Mouse (Mus musculus) cerebellum, postnatal 10 days (tissue): ENCODE results near the gene Rsf1.
A peak's percentile ranks its signal among the peaks of the same experiment; 100 is the strongest.

Experiments used
- DNase-seq, 2 experiments: peaks; one replicate each; pipeline ENCODE4 v3.0.0; 2021; ENCODE audit warnings: mixed read lengths in 2 of 2

Rsf1 gene

DNA sequence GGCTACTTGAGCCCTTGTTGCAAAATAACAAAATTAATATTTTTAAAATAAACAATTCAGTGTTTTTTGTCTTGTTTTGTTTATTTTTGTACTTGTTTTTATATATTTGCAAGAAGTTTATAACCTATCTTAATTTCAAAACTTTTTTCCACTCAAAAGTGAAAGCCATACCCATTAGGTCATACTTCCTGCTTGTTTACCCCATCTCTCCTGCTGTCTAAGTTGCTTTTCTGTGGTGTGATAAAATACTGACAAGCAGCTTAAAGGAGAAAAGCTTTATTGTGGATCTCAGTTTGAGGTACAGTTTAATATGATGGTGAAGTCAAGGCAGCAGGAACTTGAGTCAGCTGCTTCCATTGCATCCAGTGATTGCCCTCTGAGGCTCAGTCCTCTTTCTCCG is 53.2 kb downstream of the Rsf1 start:
- DNase-seq, result no peak

DNA sequence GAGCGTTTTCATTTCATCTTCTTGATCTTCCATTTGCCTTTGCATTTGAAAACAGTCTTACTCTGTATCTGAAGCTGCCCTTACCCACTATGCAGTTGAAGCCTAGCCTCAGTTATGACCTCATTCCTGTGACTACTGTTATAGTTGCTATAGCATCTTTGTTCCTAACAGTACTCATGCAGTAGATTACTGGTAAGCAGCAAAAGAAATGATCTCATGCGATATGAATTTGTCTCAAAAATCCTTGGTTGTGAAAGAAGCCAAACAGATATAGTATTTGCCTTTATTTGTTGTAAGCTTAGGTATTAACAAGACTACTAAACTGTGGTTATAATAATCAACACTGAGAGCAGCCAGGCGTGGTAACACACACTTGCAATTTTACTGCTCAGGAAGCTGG is 65.4 kb downstream of the Rsf1 start:
- no peak for DNase-seq

DNA sequence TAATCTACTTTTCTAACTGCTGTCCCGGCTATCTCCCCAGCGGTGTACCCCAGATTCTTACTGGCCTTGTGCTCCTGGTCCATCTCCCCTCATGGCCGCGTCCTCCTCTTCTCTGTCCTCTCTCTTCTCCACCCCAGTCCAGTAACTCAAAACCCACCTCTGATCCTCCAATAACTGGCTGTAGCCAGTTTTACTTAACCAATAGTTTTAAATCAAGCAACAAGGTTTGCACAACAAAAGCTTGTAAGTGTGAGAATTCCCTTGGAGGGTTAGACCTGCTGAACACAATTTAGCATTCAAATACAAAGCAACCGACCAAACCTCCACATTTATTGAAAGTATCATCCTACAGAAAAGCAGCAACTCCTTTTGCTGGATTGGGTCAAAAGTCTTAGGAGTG is 68.0 kb downstream of the Rsf1 start:
- no peak for DNase-seq

DNA sequence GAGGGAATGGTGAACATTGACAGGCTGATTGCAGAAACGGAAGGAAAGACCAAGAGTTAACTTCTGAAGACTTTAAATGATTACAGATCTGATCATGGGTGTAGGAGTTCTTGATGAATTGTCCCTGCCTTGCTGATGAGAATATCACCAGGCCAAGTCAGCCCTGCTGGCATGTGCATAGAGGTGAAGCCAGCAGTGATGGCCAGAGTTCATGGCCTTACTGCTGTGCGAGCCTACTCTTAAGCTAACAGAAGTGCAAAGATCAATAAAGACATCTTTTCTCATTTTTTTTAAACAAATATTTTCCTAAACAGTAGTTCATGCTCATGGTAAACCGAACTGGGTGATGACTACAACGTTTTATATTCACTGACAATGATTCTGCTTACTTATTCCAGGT is 71.0 kb downstream of the Rsf1 start:
- DNase-seq, result no peak

DNA sequence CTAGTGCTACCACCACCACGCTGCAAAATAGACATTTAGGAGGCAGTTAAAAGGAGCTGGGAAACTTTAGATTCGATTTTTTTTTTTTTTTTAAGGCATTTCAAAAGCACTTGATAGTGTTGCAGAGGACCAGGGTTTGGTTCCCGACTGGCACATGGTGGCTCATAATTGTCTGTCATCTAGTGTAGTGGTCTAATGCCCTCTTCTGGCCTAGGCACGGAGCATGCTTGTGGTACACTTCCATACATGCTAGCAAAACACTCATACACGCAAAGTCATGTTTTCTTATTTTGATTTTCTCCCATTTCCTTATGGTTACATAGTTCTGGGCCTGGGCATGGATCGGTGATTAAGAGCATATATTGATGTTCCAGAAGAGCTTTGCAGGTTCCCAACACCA is 76.5 kb downstream of the Rsf1 start:
- no peak for DNase-seq

DNA sequence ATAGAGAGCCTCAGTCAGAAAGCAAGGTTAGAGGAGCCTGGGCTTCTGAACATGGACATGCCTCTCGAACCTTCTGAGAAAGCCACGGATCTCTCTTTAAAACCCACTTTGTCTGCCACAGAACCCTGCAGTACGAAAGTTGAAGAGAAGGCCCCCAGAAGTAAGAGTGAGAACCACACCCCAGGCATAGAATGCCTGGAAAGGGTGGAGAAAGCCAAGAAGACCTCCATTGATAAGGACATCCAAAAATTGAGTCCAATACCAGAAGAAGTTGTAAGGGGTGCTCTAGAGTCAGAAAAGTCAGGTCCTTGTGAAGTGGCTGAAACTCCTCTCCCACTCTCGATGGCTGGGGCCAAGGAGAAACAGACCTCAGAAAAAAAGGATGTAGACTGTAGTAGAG is 81.9 kb downstream of the Rsf1 start:
- DNase-seq, result no peak

DNA sequence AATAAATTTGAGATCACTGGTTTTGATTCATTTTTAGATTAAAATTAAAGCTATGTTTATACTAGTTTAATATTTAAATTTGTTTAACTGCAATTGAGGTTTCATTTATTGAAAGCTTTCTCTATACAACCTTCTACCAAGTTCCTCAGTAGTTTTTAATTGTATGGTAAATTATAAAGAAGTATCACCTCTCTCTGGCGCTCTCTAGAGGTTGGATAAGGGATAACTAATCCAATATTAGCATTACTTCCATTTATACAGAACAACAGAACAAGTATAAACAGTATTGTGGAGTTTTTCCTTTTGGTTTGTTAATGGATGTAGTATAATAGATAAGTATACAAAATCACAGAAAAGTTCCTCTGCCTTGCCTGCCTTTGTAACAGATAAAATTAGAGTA is 99.5 kb downstream of the Rsf1 start:
- peak in 1 of 2 experiments; percentile 70 for DNase-seq

DNA sequence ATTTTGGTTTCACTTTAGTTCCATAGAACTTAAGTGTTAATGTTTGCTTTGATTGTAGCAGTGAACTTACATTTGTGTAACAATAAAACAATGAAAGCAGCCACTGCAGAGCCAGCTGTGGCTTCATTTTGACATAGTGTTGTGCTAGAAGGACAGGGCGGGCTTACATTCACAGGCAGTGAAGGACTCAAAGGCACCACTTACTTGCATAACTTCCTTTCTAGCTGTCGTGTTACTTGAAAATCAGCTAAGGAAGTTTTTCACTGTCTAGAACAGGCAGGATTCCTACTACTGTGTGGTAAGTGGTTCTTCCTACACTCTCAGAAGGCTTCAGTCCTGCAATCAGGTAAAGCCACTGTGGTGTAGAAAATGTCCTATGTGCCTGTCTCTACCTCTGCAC is 108.1 kb downstream of the Rsf1 start:
- DNase-seq, result no peak

DNA sequence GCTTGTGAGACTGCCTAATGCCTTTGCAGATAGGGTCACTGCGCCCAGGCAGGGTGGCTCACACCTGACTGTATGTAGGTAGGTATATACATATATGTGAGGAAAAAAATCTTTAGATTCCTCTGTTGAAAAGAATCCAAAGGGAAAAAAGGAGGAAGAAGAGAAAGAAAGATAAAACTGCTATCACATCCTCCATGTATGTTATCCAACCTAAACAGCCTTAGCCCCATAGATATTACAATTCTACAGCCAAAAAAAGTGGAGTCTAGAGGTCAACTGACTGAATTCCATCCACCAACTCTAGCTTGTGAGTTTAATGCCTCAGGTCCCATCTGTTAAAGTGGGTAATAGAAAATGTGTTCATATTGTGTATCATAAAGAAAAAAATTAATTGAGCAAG is 115.8 kb downstream of the Rsf1 start:
- DNase-seq, result no peak

DNA sequence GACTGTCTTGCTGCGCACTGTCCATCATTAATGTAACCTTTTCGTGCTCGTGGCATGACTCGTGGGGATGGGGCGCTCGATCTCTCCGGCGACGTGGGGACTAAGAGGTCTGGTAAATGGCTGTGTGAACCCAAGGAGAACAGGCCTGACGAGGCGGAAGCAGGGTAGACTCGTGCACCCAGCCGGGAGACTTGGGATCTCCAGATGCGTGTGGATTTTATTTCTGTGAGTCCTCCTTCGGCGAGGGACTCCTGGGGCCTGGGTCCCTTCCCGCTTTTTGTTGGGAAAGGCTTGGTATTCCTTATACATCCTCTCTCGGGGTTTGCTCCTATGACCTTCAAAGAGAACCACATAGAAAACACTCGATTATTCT is 116.4 kb downstream of the Rsf1 start:
- DNase-seq, result no peak

DNA sequence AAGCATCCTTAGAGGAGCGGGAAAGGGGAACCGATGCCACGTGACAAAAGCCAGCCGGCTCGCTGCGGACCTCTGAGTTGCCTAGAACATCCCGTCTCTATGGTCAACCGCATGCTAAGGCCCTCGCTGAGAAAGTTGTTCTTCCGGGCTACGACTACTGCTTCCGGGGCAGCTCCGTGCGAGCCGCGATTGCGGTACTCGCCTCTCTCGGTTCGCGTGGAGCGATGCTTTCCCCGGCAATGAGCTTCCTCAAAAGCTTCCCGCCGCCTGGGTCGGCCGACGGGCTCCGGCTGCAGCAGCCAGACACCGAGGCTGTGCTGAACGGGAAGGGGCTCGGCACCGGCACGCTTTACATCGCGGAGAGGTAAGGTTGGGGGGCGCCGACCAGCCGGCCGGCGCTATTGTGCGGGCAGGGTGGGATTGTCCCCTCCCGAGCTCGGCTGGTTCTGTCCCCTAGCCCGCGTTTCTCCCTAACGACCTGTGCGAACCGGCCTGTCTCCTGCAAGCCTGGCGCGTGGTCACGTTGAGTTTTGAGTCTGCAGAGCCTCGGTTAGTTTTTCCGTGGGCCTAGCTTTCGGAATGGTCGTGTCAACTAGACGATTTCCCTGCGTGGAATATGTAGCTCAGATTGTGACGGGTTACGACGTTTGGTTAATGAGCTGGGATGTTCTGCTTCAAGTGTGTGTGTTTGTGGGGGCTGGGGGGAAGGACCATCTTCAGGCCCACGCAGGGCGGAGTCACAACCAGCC is 117.0 kb downstream of the Rsf1 start, which contains the start of gene Clns1a:
Gene Clns1a (plus strand): TSS at position 129 of the 749 bp plus-strand sequence.
- DNase-seq, result peak; percentile 95 to 98

DNA sequence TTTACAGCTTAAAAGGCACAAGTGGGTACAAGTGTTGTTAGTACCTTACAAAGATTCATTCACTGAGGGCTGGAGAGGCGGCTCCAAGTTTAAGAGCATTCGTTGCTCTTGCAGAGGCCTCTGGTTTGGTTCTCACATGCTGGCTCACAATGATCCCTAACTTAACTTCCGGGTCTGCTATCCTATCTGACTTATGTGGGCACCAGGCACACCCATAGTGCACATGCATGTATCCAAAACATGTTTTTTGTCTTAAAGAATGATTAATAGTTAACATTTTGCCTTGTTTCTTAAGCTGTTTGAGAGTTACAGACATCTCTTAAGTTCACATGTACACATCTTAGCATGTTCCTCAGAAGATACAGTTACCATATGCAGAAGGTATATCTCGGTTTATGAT is 120.5 kb downstream of the Rsf1 start:
- no peak for DNase-seq

DNA sequence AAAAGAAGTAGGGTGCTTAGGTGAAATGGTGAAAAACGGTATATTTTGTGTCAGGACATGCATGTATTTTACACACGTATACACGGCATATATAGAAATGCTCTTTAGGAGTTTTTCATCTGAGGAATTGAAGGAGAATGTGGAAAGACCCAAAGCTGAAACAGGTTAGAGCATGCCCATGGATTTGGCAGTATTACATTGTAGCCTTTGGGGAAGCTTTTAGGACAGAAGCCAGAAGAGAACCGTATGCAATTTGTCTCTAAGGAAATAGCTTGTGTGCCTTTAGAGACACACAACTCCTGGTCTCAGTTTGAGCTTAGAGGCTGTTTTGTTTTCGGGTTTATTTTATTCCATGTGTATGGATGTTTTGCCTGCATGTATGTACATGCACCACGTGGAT is 121.4 kb downstream of the Rsf1 start:
- no peak for DNase-seq

DNA sequence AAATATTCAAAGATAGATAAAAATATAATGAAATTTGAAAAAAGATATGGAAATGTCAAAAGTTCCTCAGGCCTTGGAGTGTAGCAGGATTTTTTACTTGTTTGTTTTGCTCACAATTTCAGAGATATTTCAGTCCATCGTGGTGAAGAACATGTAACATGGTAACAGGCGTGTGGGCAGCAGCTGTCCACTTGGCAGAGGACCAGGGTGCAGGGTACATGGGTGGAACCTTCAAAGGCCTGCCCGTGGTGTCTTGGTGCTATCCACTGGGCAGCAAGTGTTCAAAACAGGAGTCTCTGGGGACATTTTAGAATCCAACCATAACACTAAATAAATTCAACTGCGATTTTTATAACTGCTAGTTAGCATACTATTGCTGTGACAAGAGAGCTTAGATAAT is 127.4 kb downstream of the Rsf1 start:
- peak; percentile 73 to 78 for DNase-seq

DNA sequence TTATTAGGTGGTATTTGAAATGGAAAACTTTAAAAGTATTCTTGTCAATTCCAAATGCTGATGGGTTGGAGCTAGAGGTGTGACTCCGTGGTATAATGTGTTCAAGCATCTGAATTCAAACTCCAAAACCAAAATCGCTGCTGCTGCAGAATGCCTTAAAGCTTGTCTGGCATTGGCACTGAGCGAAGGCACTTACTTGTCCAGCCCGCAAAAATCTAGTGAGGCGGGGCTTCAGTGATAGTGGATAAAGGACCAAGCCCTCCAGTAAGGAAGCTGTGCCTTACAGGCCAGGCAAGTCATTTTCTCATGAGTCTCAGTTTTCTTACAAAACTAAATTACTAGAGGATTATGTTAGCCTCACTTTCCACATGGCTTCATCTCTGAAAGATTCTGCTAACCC is 128.1 kb downstream of the Rsf1 start:
- no peak for DNase-seq

DNA sequence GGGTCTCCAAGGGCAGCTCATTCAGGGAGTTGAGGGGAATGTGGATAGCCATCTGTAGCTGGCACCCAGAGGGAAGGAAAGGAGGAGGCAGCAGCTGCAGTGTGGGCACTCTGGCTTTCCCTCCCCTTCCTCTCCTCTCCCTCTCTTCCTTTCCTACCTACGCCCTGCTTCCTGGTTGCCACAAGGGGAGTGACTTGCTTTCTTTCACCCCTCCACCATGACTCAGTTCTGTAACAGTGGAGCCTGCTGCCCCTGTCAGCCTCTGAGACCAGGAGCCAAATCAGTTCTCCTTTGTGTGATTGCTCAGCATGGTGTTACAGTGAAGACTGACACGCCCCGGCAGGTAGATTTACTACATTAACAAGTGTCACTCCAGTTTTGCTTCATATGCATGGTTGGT is 129.5 kb downstream of the Rsf1 start:
- DNase-seq, result no peak

DNA sequence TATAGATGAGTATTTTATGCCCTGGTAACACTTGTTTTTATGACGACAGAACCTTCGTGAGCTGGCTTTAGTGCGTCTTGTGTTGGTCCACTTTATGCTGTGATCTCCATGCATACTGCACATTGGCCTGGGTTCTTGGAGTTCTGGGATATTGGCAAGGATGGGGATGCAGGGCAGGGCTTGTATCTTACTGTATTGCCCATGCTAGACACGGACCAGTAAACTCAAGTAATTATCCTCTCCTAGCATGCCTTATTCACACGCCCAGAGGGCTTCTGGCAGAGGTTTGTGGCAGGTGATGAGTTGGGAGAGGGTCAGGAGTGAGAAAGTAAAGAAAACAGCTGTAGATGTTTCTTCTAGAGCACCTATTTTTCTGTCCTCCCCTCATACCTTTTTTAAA is 135.0 kb downstream of the Rsf1 start:
- DNase-seq, result no peak

DNA sequence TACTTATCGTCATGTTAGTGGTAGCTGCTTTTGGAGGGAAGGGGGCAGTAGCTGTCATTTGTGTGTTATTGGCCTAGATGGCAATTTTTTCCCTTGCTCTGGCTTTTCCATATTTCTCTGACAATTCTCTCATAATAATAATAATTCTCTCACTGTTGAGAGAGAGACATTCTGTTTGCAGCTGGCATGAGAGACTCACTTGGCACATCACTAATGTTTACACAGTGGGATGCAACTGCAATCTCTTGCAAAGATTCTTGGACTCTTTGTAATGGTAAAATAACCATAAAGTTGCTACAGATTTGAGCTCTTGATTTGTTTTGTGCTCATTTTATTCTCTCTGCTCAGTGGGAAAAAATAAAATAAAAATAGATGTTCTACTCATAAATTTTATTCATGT is 137.6 kb downstream of the Rsf1 start:
- no peak for DNase-seq

DNA sequence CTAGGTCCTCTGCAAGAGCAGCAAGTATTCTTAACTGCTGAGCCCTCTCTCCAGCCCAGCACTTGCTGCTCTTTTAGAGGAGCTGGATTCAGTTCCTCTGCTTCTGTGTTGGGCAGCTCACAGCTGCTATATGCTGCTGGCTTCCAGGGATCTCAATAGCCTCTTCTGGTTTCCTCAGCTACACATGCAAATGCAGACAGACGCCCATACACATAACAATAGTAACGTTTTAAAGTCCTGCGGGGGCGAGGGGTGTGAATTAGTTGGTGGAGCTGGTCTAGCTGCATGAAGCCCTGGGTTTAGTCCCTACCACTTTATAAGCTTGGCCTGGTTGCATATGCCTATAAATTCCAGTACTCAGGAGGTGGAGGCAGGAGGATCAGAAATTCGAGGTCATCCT is 139.4 kb downstream of the Rsf1 start:
- DNase-seq, result no peak

DNA sequence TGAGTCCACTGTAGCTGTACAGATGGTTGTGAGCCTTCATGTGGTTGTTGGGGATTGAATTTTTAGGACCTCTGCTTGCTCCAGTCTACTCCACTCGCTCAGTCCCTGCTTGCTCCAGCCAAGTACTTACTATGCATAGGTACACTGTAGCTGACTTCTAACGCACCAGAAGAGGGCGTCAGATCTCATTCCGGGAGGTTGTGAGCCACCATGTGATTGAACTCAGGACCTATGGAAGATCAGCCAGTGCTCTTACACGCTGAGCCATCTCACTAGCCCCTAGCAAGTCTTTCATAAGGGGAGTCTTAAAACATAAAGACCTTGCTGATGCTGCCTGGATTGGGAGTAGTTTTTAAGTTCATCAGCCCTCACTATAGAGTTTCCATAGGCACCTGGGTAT is 140.4 kb downstream of the Rsf1 start:
- DNase-seq, result no peak

DNA sequence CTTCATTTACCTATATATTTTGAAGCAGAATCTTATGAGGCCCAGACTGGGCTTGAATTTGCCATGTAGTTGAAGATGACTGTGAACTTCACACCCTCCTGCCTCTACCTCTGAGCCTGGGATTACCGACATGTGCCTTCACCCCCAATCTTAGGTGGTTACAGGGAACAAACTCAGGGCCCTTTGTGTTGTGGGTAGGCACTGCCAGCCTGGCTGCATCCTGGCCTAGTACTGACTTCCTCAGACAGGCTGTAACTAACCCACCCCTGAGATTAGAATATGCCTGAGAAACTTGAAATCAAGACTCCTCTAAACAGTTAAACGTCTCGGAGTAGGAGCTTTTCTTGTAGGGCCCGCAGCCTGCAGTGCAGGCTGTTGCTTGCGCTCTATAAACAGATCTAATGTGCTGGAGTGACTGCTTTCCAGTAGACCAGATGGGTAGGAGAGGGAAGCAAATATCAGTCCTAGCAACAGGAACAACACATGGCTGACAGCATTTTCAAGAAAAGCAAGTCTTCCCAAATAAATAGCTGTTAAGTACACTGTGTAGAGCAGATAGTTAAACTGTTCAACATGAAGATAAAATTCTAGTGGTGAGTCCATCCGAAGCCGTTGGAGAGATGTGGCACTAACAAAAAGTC is 142.7 kb downstream of the Rsf1 start:
- DNase-seq, result no peak

DNA sequence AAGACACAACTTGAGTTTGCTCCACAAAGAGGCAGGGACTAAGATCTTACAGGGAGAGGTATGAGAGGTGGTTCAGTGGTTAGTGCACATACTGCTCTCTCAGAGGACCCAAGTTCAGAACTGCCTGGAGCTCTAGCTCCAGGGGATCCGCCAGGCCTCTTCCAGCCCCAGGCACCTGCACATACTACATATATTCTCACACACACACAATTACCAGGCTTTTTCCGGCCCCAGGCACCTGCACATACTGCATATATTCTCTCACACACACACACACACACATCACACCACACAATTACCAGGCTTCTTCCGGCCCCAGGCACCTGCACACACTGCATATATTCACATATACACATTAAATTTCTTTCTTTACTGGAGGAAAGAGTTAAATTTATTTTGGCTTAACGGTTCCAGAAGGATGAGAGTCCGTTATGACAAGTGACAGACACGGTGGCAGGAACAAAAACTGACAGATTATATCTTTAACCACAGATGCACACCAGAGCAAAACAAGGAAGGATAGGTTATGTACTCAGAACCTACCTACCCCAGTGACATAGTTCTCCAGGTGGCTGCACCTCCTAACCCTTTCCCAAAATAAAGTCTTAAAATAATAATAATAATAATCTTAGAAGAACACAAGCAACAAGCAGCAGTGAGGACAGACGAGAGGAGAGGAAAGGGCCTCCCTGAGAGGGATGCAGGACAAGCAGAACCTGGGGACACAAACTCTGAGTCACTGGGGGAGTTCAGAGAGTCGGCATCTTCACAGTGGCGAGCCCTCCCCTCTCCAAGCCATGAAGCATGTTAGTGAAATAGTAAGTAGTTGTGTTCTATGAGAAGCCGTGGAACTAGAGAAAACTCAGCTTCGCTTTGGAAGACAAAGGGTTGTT is 144.2 kb downstream of the Rsf1 start:
- no peak for DNase-seq

DNA sequence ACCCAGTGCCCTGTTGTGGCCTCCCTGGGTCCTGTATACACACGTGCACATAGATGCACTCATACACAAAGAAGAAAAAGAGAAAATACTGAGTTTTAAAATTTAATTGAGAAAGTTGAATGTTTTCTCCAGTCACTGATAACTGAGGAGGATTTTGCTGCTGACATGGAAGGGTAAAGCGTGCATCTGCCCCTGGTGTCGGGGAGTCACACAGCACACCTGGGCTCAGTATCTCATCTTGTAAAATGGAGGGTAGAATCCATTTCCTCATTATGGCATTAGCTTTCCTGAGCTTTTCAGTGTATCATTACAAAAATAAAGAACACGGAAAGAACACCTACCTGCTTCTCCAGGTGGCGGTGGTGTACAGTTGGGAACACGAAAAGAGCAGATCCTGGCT is 145.7 kb downstream of the Rsf1 start:
- DNase-seq, result no peak

DNA sequence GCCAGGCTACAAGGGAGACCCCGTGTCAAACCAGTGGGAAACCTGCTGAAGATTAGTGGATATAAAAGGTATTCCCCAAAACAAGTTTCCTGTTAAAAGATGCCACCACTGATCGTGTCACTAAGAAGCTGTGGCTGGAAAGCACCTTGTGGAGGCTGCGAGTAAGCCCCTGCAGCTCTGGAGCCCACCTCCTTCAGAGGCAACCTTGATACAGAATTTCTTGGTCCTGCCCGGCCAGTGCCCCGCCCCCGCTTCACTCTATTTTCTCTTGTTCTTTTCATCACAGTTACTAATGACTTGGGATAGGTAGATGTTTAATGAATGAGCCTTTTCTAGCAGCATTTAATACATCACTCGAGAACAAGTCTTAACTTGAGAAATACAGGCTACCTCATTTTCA is 146.4 kb downstream of the Rsf1 start:
- DNase-seq, result no peak
